Mouse (Mus musculus): ENCODE measurements at regions not wholly inside any gene's neighbourhood (a gene's known extent, or its start where the extent isn't known, plus 50 kb on each side); places are given as distances from the start of the nearest gene placed in this dataset.
"Not testable (repeated sequence)": the region's sequence is repeated elsewhere in the genome, so short reads cannot be mapped to it uniquely, and the experiment has no call there.

- not testable (repeated sequence) for DNase-seq (ENCODE audit: low spot score in 2 of 2)
Measured at GRCm38 (mm10) chr16:8914183-8914582, 84.3 kb downstream of the 1810013L24Rik start.

GRCm38 (mm10) chr16:8916091-8916490 lies 86.2 kb downstream of the 1810013L24Rik start:
- DNase-seq (ENCODE audit: low spot score in 2 of 2) = no peak

GRCm38 (mm10) chr16:8918741-8919535 lies 89.0 kb downstream of the 1810013L24Rik start:
- DNase-seq (ENCODE audit: low spot score in 2 of 2) = no peak

GRCm38 (mm10) chr16:8924732-8925131 lies 94.8 kb downstream of the 1810013L24Rik start:
- no peak for DNase-seq (ENCODE audit: low spot score in 2 of 2)

GRCm38 (mm10) chr16:8931961-8932360 lies 102.1 kb downstream of the 1810013L24Rik start:
- no peak for DNase-seq (ENCODE audit: low spot score in 2 of 2)

- DNase-seq (ENCODE audit: low spot score in 2 of 2) = no peak
Measured at GRCm38 (mm10) chr16:8933121-8933520, 103.2 kb downstream of the 1810013L24Rik start.

- DNase-seq (ENCODE audit: low spot score in 2 of 2) = no peak
Measured at GRCm38 (mm10) chr16:8936446-8936845, 106.5 kb downstream of the 1810013L24Rik start.

- peak; percentile 6 to 34 for DNase-seq (ENCODE audit: low spot score in 2 of 2)
Measured at GRCm38 (mm10) chr16:8938516-8938915, 108.6 kb downstream of the 1810013L24Rik start.

GRCm38 (mm10) chr16:8939136-8939535 lies 109.2 kb downstream of the 1810013L24Rik start:
- no peak for DNase-seq (ENCODE audit: low spot score in 2 of 2)

- no peak for DNase-seq (ENCODE audit: low spot score in 2 of 2)
Measured at GRCm38 (mm10) chr16:8944412-8945102, 114.7 kb downstream of the 1810013L24Rik start.

GRCm38 (mm10) chr16:8947846-8948245 lies 117.9 kb downstream of the 1810013L24Rik start:
- DNase-seq (ENCODE audit: low spot score in 2 of 2) = no peak

- no peak for DNase-seq (ENCODE audit: low spot score in 2 of 2)
Measured at GRCm38 (mm10) chr16:8951156-8951899, 121.4 kb downstream of the 1810013L24Rik start.

GRCm38 (mm10) chr16:8961739-8962138 lies 131.8 kb downstream of the 1810013L24Rik start:
- DNase-seq (ENCODE audit: low spot score in 2 of 2) = no peak

GRCm38 (mm10) chr16:8993521-8994250 lies 163.8 kb downstream of the 1810013L24Rik start:
- no peak for DNase-seq (ENCODE audit: low spot score in 2 of 2)

GRCm38 (mm10) chr16:8994521-8994920 lies 164.6 kb downstream of the 1810013L24Rik start:
- no peak for DNase-seq (ENCODE audit: low spot score in 2 of 2)

GRCm38 (mm10) chr16:8997250-8997649 lies 167.3 kb downstream of the 1810013L24Rik start:
- no peak for DNase-seq (ENCODE audit: low spot score in 2 of 2)

- DNase-seq (ENCODE audit: low spot score in 2 of 2) = peak in 1 of 2 experiments; percentile 4
Measured at GRCm38 (mm10) chr16:9004012-9004411, 174.1 kb downstream of the 1810013L24Rik start.

GRCm38 (mm10) chr16:9005933-9006332 lies 176.0 kb downstream of the 1810013L24Rik start:
- no peak for DNase-seq (ENCODE audit: low spot score in 2 of 2)

- DNase-seq (ENCODE audit: low spot score in 2 of 2) = peak; percentile 48 to 60
Measured at GRCm38 (mm10) chr16:9009361-9010083, 179.6 kb downstream of the 1810013L24Rik start.

GRCm38 (mm10) chr16:9011077-9011476 lies 181.2 kb downstream of the 1810013L24Rik start:
- DNase-seq (ENCODE audit: low spot score in 2 of 2) = no peak

GRCm38 (mm10) chr16:9011691-9012090 lies 181.8 kb downstream of the 1810013L24Rik start:
- DNase-seq (ENCODE audit: low spot score in 2 of 2) = no peak

All from urinary bladder, postnatal 36 days (tissue).